Mouse (Mus musculus) thymus, postnatal 0 days (tissue): ENCODE data around the gene Wwc1. TPM values are rescaled to one million over a fixed set of nuclear protein-coding genes. Genes with fewer than 3 reads are reported as not detected.

ENCODE experiments used
- DNase-seq: peaks from one replicate; pipeline ENCODE4 v3.0.0-alpha.2; 2015; ENCODE audit warnings: low spot score
- polyA plus RNA-seq: library from polyadenylated mRNA; unstranded; fragments of >200 nt; fragmentation: Nextera tagmentation; extraction: Ambion mirVana; gene quantifications from 2 replicates; pipeline ENCODE4 v1.2.1, GENCODE M21; 2015

The Wwc1 gene
- polyA plus RNA-seq, 1 experiment from 2014 or later, result 1.5 TPM

- no peak for DNase-seq
These were observed 46.8 kb downstream of the Wwc1 start for GRCm38 (mm10) chr11:35933402-35934085.

GRCm38 (mm10) chr11:35932121-35932885, 48.0 kb downstream of the Wwc1 start:
- no peak for DNase-seq

- no peak for DNase-seq
These were observed 49.7 kb downstream of the Wwc1 start for GRCm38 (mm10) chr11:35930511-35931060.

- DNase-seq, result no peak
These were observed 51.9 kb downstream of the Wwc1 start for GRCm38 (mm10) chr11:35928453-35928852.

DNA sequence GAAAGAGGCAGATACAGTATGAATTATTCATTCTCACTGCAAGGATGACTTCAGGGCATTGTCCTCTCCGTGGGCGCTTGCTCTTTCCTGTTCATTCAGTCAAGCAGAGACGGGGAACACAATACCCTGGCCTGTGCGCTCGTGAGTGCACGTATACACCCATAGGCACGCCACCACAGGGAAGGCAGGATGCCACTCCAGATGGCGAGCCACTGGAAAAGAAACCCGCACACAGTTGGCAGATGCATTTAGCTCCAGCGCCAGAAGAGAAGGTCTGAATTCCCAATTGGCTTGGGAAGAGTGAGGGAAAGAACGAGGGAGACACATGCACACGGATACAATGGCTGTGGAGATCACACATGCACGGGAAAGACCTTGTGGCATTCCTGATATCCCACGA, 53.0 kb downstream of the Wwc1 start:
- DNase-seq, result no peak

- no peak for DNase-seq
These were observed 54.7 kb downstream of the Wwc1 start for GRCm38 (mm10) chr11:35925592-35925991.

GRCm38 (mm10) chr11:35922205-35922873, 58.0 kb downstream of the Wwc1 start:
- no peak for DNase-seq

DNA sequence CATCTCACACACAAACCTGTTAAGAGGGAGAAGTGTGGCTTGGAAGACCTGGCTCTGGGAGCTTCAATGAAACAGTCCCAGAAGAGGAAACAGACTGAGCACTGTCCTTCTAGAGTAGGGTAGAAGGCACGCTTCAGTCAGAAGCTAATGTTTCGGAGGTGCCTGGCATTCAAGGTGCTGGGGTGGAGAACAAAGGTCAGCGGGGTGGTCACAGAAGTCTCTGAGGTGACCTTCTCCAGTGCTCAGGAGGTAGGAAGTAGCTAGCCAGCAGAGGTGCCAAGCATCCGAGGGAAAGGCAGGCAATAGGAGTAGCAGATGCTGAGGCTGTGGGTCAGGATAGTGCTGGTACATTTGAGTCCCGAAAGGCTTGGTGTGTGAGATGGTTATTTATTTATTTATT, 59.6 kb downstream of the Wwc1 start:
- DNase-seq, result no peak

GRCm38 (mm10) chr11:35919856-35920503, 60.3 kb downstream of the Wwc1 start:
- no peak for DNase-seq

DNA sequence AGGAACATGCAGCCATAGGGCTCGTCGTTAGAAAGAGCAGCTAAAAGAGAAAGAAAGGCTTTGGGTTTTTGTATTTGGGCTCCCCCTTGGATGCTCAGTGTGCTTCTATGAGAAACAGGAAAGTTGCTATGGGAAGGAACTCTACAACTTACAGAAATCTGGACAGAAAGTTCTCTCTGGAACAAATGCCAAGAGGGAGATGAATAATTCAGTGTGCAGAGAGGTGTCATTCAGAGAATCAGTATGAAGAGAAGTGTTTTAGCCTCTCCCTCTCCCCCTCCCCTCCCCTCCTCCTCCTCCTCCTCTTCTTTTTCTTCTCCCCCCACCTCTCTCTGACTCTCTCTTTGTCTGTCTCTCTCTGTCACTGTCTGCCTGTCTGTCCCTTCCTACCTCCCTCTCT, 60.9 kb downstream of the Wwc1 start:
- no peak for DNase-seq

DNA sequence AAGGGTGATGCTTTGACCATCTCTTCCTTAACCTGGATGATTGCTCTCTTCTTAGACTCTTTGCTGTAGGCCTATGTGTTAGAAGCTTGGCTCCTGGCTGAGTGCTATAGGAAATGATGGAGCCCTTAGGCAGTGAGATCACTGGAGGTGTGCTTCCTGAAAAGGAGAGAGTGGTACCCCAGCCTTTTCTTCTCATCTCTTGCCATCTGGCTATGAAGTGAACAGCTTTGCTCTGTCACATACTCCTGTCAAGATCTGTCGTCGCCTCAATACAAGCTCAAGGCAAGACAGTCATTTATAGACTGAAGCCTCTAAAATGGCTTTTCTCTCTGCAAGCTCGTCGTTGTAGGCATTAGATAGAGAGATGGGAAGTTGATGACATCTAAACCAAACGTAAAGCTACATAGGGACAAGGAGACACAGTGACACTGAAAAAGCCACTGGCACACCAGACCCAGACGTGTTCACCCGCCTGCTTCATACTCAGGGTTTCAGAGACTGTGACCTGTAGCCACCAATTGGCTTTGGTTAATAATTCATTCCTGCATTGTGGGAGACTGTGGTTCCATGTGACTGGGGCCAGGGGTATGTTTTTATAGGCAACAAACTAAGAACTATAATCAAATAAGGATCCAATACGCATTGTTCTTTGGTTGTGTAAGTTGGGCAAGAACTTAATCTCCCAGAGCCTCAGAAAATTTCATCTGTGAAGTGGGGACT, 63.7 kb downstream of the Wwc1 start:
- DNase-seq, result no peak

GRCm38 (mm10) chr11:35915546-35915945, 64.8 kb downstream of the Wwc1 start:
- DNase-seq, result no peak

DNA sequence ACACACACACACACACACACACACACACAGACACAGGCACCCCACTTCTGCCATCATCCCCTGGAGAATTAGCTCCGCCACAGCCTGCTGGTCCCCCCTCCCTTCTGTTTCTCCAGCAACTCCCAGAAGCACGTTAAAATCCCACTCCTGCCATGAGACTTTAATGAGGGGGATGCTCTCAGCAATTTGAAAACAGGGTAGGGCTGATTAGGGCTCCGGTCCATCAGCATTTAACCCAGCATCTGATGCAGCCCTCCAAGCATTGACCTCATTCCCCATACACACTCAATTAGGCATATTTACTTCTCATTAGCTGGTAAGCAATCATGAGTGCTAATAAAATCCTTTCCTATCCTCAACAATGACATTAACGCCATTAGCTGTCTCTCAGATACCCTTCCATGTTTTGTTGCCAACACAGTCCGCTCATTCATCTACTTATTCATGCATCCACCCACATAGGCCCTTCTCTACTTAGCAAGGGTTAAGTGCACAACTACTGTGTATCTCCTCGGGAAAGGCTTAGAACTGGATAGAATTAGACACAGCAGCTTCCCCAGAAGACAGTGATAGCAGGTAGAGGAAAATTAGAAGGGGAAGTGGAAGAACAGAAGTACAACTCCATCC, 66.8 kb downstream of the Wwc1 start:
- DNase-seq, result no peak

DNA sequence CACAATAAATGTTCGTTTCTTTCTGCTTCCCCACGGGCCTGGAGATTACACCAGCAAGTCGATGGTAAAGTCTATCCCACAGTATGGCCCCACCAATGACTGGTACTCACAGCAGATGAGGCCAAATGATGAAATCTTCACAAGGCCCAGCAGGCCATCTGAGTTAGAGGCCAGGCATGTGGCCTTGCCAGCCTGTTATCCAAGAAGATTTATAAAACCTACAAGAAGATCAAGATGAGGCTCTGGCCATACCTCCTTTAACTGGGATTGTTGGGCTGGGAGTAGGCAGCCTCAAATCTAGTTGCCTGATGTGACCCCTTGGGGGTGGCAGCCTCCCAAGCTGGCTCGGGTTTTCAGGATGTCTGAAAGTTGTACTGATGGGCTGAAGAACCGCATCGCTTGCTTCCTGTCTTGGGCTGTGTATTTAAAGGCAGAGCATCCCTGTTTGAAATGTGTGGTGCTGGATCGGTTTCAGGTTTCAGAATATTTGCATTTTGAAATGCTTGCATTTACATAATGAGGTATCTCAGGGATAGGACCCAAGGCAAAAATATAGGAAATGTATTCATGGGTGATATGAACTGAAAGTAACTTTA, 75.3 kb downstream of the Wwc1 start:
- no peak for DNase-seq

GRCm38 (mm10) chr11:35903079-35903478, 77.2 kb downstream of the Wwc1 start:
- DNase-seq, result no peak

- DNase-seq, result no peak
These were observed 80.4 kb downstream of the Wwc1 start for GRCm38 (mm10) chr11:35899946-35900345.

- no peak for DNase-seq
These were observed 86.9 kb downstream of the Wwc1 start for GRCm38 (mm10) chr11:35893454-35893853.

- no peak for DNase-seq
These were observed 87.3 kb downstream of the Wwc1 start for GRCm38 (mm10) chr11:35893018-35893421.

DNA sequence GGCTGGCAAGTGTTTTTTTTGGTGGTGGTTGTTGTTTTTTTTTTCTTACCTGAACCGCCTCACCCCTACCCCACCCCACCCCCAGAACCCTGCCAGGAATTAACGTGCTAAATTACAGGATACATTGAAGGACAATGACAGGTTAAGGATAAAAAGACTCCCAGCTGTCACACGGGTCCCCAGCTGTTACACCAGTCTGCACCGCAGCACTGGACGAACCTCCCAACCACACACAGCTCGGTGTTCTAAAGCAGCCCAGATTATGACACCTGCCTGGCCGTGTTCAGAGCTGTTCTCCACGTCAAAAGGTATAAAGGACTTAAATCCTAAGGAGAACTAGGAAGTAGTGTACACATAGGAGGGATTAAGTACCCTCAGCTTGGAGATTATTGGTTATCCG, 88.0 kb downstream of the Wwc1 start:
- DNase-seq, result no peak

- no peak for DNase-seq
These were observed 91.5 kb downstream of the Wwc1 start for GRCm38 (mm10) chr11:35888790-35889189.
